Mouse (Mus musculus) kidney, adult 2 months (tissue): Measurements from ENCODE around the gene Bcl2l1. TPM values are rescaled to one million over a fixed set of nuclear protein-coding genes. Genes with fewer than 3 reads are reported as not detected.
A peak's percentile ranks its signal among the peaks of the same experiment; 100 is the strongest.

ENCODE experiments used
- DNase-seq: peaks from one replicate; pipeline ENCODE4 v3.0.0; 2021
- H3K27ac ChIP-seq: fragments of 200-500 bp; 2 replicates; pipeline ENCODE4 v1.5.1; 2012; ENCODE audit warnings: low read depth, low read length, control low read depth, inconsistent platforms; ENCODE audit not compliant: insufficient read depth
- H3K27me3 ChIP-seq: fragments of 200-500 bp; replicated peaks from 2 replicates; pipeline ENCODE4 v1.6.1; 2012; ENCODE audit warnings: mild to moderate bottlenecking, moderate library complexity, low read length, inconsistent platforms; ENCODE audit not compliant: control insufficient read depth, insufficient read depth
- H3K36me3 ChIP-seq: fragments of 200-500 bp; 2 replicates; pipeline ENCODE4 v1.6.1; 2012; ENCODE audit warnings: mild to moderate bottlenecking, moderate library complexity, low read length, inconsistent platforms; ENCODE audit not compliant: control insufficient read depth, insufficient read depth
- H3K4me1 ChIP-seq: fragments of 200-500 bp; 2 replicates; pipeline ENCODE4 v1.6.1; 2011; ENCODE audit warnings: low read length; ENCODE audit not compliant: control insufficient read depth, insufficient read depth
- H3K4me3 ChIP-seq: fragments of 200-500 bp; 2 replicates; pipeline ENCODE4 v1.5.1; 2011; ENCODE audit warnings: mild to moderate bottlenecking, low read depth, low read length, control low read depth; ENCODE audit not compliant: insufficient read depth
- CTCF ChIP-seq: fragments of 200-500 bp; conservative IDR thresholded peaks from 2 replicates; pipeline ENCODE4 v1.5.1; 2011; ENCODE audit warnings: low read depth, mild to moderate bottlenecking, control low read depth, low read length, moderate library complexity, mixed read lengths; ENCODE audit not compliant: insufficient read depth, insufficient read length
- POLR2A ChIP-seq: fragments of 200-500 bp; IDR thresholded peaks from one replicate; pipeline ENCODE4 v1.6.1; 2011; ENCODE audit warnings: low read depth, low read length, control low read depth
- WGBS: fragments of 180-500 bp; shearing (Covaris S2); methylation state at CpG from one replicate; pipeline ENCODE4 v1.1.7; 2018; 5-methylcytosine and 5-hydroxymethylcytosine counted together
- polyA plus RNA-seq: library from polyadenylated mRNA; depleted of rRNA; stranded (reverse); fragments of >200 nt; gene quantifications from 2 replicates; pipeline ENCODE4 v1.2.3, GENCODE M21; 2012; rRNA removed

Bcl2l1 gene
- polyA plus RNA-seq, 1 experiment, result 126 TPM

GRCm38 (mm10) chr2:152734984-152735383 is 96.5 kb downstream of the Bcl2l1 start:
- Histone ChIP-seq H3K4me3 (peak overlapping the region; percentile 24; the same call in 1 of the 2 replicates), H3K27me3 (no peaks in the 10 kb centered on the region), H3K27ac (peak overlapping the region; percentile 81), H3K4me1 (peaks cover 8% of the 10 kb centered on the region; the same call in 1 of the 2 replicates), H3K36me3 (no peaks in the 10 kb centered on the region)
- peak; percentile 99 for DNase-seq
- under 1% methylated on average over 28 of the region's 28 CpGs for WGBS
- TF ChIP-seq CTCF (no peak), POLR2A (no peak)

GRCm38 (mm10) chr2:152734501-152734900 is 97.0 kb downstream of the Bcl2l1 start:
- no peaks in the 10 kb centered on the region for H3K27me3 ChIP-seq
- peaks cover 9% of the 10 kb centered on the region for H3K4me1 ChIP-seq
- no peak overlapping the region for H3K4me3 ChIP-seq
- H3K27ac ChIP-seq, result peak overlapping the region; percentile 36; the same call in 1 of the 2 replicates
- no peak for TF ChIP-seq CTCF
- TF ChIP-seq POLR2A, result no peak
- H3K36me3 ChIP-seq, result no peaks in the 10 kb centered on the region
- no peak for DNase-seq
- WGBS, result 27% methylated on average over 10 of the region's 10 CpGs

- TF ChIP-seq CTCF, result no peak
- TF ChIP-seq POLR2A, result no peak
- H3K27me3 ChIP-seq, result no peaks in the 10 kb centered on the region
- no peak overlapping the region for H3K27ac ChIP-seq
- peaks cover 21% of the 10 kb centered on the region for H3K4me1 ChIP-seq
- DNase-seq, result peak; percentile 50
- 73% methylated on average over 2 of the region's 2 CpGs for WGBS
- H3K36me3 ChIP-seq, result no peaks in the 10 kb centered on the region
- H3K4me3 ChIP-seq, result no peak overlapping the region
These were observed 98.3 kb downstream of the Bcl2l1 start for GRCm38 (mm10) chr2:152733201-152733600.

Other genes starting within 250 kb of the Bcl2l1 start
- not detected in 2 replicates for gene Defb45, start 232.3 kb downstream of the Bcl2l1 start, polyA plus RNA-seq
- 0.27 and 0.52 TPM in 2 replicates for gene Defb36, start 227.4 kb downstream of the Bcl2l1 start, polyA plus RNA-seq
- 1.0 TPM in 1 of 2 replicates, not detected in the other for gene Defb25, start 208.7 kb downstream of the Bcl2l1 start, polyA plus RNA-seq
- 10.5 and 13.5 TPM in 2 replicates for gene Rem1, start 204.8 kb downstream of the Bcl2l1 start, polyA plus RNA-seq
- gene H13, start 162.3 kb downstream of the Bcl2l1 start, polyA plus RNA-seq, result 129 and 161 TPM in 2 replicates
- gene Mcts2, start 144.7 kb downstream of the Bcl2l1 start, polyA plus RNA-seq, result 8.4 and 10.1 TPM in 2 replicates
- 156 and 235 TPM in 2 replicates for gene Id1, start 95.5 kb downstream of the Bcl2l1 start, polyA plus RNA-seq
- 2.9 and 3.1 TPM in 2 replicates for gene Cox4i2, start 77.6 kb downstream of the Bcl2l1 start, polyA plus RNA-seq
- gene Tpx2, start 16.2 kb upstream of the Bcl2l1 start, polyA plus RNA-seq, result 0.22 and 0.39 TPM in 2 replicates
- gene Mylk2, start 79.6 kb upstream of the Bcl2l1 start, polyA plus RNA-seq, result 0.07 and 1.1 TPM in 2 replicates
- 6.4 and 7.3 TPM in 2 replicates for gene Foxs1, start 101.5 kb upstream of the Bcl2l1 start, polyA plus RNA-seq
- gene Dusp15, start 120.0 kb upstream of the Bcl2l1 start, polyA plus RNA-seq, result 12.3 and 20.6 TPM in 2 replicates
- 0.46 and 1.0 TPM in 2 replicates for gene Ttll9, start 130.8 kb upstream of the Bcl2l1 start, polyA plus RNA-seq
- 55.7 and 68.4 TPM in 2 replicates for gene Pdrg1, start 183.7 kb upstream of the Bcl2l1 start, polyA plus RNA-seq
- gene Xkr7, start 200.1 kb upstream of the Bcl2l1 start, polyA plus RNA-seq, result not detected in 2 replicates
- 23.0 and 25.1 TPM in 2 replicates for gene Ccm2l, start 234.2 kb upstream of the Bcl2l1 start, polyA plus RNA-seq